Mouse (Mus musculus) heart, postnatal 10 days (tissue): ENCODE measurements around the gene Tmub1. TPM values are rescaled to one million over a fixed set of nuclear protein-coding genes. Genes with fewer than 3 reads are reported as not detected.

ENCODE experiments used
- DNase-seq, 2 experiments: peaks; one replicate each; pipeline ENCODE4 v3.0.0; 2021
- intact Hi-C: fragments of 180-260 bp; cut with DNase I; formaldehyde crosslinking; loops from one replicate; pipeline ENCODE4 v1.15.1; 2025
- total RNA-seq, 2 experiments: library from RNA; stranded (reverse); gene quantifications; 2 replicates each; pipeline ENCODE4 v1.2.3; 2021

Tmub1 gene
- total RNA-seq, 2 experiments from 2014 or later, result 9.6 to 10.7 TPM

- intact Hi-C loops, result no loop called here
- no peak for DNase-seq
Observed at GRCm38 (mm10) chr5:24455613-24456012, 8.0 kb upstream of the Tmub1 start.

GRCm38 (mm10) chr5:24455076-24455475 lies 7.4 kb upstream of the Tmub1 start:
- intact Hi-C loops, result no loop called here
- DNase-seq, result no peak

- intact Hi-C loops, result loop anchor here (2.0 kb wide), 2 partner anchors 17 to 29 kb away; no protein-coding TSS in a partner anchor
- no peak for DNase-seq
Observed at GRCm38 (mm10) chr5:24453985-24454303, 6.3 kb upstream of the Tmub1 start.

GRCm38 (mm10) chr5:24453283-24453984 lies 5.8 kb upstream of the Tmub1 start:
- intact Hi-C loops, result loop anchor here (2.0 kb wide), 2 partner anchors 17 to 29 kb away; no protein-coding TSS in a partner anchor

DNA sequence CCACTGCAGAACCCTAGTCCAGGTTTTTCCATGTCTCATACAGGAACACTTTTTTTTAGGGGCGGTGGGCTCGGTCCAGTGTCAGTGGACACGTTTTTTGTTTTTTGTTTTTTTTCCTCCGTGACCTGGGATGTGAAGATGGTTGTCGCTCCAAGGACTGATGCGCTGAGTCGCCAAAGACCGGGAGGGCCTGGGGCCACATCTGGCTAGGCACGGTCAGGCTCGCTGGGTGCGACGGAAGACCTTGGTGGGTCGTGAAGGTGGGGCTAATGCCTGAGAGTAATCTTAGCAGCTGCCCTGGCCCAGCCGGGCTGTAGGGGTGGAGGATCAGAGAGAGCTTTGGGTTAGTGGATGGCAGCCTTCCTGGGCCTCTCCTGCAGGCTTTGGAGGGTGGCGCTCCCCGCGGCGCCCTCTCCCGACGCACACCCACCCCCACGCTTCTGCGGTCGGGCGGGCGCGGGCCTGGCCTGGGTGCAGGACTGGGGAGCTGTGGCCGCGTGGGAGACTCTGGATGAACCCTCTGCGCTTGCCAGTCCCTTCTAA lies 5.1 kb upstream of the Tmub1 start:
- DNase-seq, result peak in 1 of 2 experiments; percentile 43
- intact Hi-C loops, result loop anchor here (2.0 kb wide), 2 partner anchors 18 to 28 kb away; no protein-coding TSS in a partner anchor

More at GRCm38 (mm10) chr5:24453283-24453984, 5.8 kb upstream of the Tmub1 start:
- no peak for DNase-seq

GRCm38 (mm10) chr5:24452030-24452690 lies 4.5 kb upstream of the Tmub1 start, which contains the start of gene Agap3:
TSS of gene Agap3 (plus strand) at chr5:24452177.
- peak in 1 of 2 experiments; percentile 52 for DNase-seq
- intact Hi-C loops, result loop anchor here (2.0 kb wide), 2 partner anchors 19 to 27 kb away; no protein-coding TSS in a partner anchor

DNA sequence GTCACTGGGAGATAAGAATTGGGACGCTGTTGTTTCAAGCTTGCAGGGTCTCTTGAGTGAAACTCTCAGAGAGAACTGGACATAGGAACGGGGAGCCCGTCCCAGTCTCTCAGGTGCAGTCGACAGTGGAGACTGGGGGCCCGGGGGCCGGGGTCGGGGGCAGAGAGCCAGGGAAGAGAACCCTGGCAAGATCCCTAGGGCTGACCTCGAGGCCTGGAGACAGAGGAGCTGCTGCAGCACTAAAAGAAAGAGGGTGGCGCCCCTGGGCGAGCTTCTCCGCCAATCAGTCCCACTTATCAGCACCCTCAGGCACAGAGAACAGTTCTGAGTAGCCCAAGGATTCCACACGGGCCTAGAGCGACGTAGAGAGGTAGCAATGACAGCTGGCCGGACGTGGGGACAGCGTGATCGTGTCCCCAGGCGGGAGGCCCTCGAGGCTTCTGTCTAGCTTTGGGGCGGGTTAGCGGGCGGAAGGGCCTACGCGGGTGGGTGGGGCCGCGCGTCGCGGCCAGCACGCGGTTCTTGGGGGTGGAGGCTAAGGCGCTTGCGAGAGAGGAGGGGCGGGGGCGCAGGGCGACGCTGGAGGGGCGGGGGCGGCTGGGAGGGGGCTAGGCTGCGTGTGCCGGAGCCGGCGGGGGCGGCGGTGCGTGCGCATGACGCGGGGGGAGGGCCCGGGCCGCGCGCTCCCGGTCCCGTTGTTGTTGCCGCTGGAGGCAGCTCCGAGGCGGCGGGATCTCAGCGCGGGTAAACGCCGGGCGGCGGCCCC lies 3.8 kb upstream of the Tmub1 start:
- DNase-seq, result peak; percentile 85 to 91
- intact Hi-C loops, result loop anchor here (2.0 kb wide), 2 partner anchors 19 to 27 kb away; no protein-coding TSS in a partner anchor

GRCm38 (mm10) chr5:24446630-24447029 lies 1.0 kb downstream of the Tmub1 start:
- DNase-seq, result no peak
- intact Hi-C loops, result no loop called here

DNA sequence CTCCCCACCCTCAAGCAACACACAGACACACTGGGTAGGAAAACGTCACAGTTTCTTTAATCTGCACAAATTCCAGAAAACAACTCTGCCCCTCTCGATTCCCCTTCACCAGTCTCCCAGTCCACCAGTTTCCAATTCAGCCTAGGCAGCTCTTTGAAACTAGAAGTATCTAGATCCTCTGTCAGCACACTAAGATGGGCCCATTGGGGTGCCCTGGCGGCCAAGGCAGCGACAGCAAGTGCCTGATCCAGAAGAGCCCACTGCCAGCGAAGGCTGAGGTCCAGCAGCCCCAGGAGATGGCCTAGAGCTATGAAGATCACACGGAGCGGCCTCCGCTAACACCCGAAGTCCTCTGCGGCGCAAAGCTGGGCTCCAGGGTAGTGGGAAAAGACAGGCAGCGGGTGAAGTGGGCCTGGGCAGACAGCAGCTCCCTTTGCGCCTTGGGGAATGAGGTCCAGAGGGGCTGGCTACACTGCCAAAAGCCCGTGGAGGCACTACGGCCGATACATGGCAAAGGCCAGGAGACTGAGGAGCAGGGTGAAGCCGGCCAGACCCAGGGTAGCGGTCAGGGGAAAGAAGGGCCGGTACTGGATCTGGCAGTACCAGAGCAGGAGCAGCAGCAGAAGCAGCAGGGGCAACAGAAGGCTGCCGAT lies 2.1 kb downstream of the Tmub1 start:
- intact Hi-C loops, result loop anchor here (2.0 kb wide), 1 partner anchor 19 kb away; no protein-coding TSS in a partner anchor
- DNase-seq, result no peak

DNA sequence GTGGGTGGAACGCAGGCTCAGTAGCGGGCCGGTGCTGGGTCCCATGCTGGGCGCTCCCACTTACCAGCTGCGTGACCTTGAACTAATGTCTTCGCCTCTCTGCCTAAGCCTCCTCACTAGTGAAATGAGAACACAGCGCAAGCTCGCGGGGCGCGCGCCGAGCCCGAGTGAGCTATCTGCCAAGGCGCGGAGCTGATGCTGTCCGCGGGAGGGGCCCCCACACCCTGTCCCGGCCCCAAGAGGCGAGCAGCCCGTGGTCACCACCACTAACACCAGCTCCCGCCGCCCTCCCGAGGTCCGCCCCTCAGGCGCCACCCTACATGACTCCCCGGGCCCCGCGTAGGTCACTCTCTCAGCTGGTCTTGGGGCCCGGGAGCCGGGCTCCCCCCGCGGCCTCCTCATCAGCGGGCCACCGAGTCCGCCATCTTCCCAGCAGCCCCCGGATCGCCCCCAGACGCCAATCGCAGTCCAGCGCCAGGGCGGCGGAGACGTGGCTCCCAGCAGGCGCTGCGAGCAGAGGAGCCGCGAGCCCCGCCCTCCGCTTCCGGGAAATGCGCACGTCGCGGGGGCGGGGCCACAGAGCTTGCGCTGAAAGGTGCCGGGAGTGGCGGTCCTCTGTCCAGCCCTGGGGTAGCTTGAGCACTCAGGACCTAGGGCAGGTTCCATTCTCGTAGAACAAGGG lies 2.8 kb downstream of the Tmub1 start, which contains the start of gene Fastk:
Gene Fastk, minus strand, starts transcription at position 542 of the 682 bp plus-strand sequence.
- DNase-seq, result peak; percentile 95
- intact Hi-C loops, result loop anchor here (2.0 kb wide), 1 partner anchor 18 kb away; no protein-coding TSS in a partner anchor

DNA sequence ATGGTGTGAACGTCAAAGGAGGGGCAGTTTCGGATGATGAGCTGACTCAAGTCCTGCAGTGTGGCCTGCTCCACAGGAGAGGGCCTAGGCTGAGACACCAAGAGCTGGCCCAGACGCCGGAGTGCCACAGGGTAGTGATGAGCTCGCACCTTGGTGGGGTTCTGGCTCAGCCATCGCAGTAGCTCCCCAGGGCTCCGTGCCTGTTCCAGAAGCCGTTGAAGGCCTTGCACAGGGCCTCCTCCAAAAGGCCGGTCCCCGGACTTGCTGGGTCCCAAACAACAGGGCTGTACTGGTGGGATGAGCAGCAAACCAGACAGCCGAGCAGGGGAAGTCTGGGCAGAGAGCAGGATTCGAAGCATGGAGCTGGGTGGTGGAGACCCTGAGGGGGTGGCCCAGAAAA lies 3.7 kb downstream of the Tmub1 start:
- no peak for DNase-seq
- intact Hi-C loops, result loop anchor here (2.0 kb wide), 1 partner anchor 17 kb away; no protein-coding TSS in a partner anchor

DNA sequence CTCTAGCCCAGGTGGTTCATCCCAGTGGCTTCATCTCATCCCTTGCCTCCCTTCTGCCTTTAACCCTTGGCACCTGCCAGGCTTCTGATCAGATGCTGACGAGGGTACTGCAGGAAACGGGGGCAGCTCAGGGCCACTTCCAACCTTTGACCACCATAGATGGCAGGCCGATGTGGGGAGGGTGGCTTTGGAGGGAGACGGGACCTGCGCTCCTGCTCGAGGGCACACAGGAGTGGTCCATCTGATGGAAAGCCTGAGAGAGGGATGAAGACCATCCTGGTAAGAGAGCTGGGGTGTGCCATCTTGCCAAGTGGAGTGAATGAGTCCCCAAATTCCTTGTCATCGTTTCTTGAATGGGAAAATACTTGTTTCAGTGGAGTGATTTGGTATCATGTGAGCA lies 4.5 kb downstream of the Tmub1 start:
- DNase-seq, result no peak
- intact Hi-C loops, result no loop called here

- intact Hi-C loops, result no loop called here
- DNase-seq, result no peak
Observed at GRCm38 (mm10) chr5:24442029-24442428, 5.6 kb downstream of the Tmub1 start.

- no peak for DNase-seq
- intact Hi-C loops, result no loop called here
Observed at GRCm38 (mm10) chr5:24441187-24441586, 6.5 kb downstream of the Tmub1 start.

DNA sequence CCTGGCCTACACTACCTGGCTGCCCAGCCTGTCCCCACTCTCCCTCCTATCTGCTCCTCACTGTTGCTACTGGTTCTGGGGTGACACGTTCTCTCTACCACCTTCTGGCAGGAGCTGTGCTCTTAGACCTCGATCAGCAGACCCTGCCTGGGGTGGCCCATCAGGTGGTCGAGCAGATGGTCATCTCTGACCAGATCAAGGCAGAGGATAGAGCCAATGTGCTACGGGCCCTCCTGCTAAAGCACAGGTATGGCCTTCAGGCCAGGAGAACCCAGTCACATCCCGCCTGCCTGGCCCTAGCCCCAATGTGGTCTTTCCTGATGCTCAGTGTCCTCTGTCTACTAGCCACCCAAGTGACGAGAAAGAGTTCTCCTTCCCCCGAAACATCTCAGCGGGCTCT lies 13.7 kb downstream of the Tmub1 start:
- DNase-seq, result no peak
- intact Hi-C loops, result no loop called here

DNA sequence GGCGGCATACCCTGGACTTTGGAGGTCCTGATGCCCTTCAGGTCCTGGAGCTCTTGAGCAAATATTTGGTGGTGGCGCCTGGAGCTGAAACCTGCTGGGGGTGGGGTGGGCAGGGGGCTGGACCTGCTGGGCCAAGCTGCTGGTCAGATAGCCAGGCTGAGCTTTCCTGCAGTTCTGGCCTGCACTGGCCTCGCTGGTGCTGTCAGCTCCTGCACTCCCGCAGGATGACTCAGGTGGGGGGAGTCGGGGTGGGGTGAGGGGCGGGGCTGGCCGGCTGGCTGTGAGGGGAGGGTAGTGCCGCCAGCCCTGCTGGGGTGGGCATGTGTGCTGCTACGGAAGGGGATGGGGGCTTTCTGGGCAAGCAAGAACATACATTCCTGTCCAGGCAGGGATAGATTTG lies 19.1 kb downstream of the Tmub1 start:
- intact Hi-C loops, result no loop called here
- no peak for DNase-seq

DNA sequence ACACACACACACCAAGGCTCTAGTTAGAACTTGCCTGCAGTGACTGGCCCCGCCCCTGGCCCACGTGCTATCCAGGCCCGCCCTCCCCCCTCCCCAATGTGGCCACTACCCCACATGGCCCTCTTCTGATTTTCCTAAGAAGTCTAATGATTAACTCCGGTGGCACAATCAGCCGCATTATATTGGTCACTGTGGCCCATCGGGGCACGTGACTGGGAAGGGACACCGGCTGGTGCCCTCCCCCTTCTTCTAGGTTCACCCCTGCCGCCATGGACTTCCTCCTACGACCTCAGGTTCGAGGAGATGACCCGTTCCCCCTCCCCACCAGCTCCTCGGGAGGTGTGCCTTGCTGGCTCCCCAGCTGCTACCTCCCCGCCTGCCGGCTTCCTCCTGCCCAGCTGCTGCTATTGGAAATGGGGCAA lies 19.7 kb downstream of the Tmub1 start:
- intact Hi-C loops, result loop anchor here (2.0 kb wide), 2 partner anchors 17 to 43 kb away; partner anchors contain the start of gene Fastk

GRCm38 (mm10) chr5:24427285-24427633 lies 20.4 kb downstream of the Tmub1 start:
- intact Hi-C loops, result loop anchor here (2.0 kb wide), 2 partner anchors 18 to 44 kb away; partner anchors contain the start of gene Fastk
- DNase-seq, result no peak

More for the DNA sequence above, 19.7 kb downstream of the Tmub1 start:
- DNase-seq, result no peak

- DNase-seq, result no peak
- intact Hi-C loops, result loop anchor here (2.0 kb wide), 2 partner anchors 18 to 44 kb away; partner anchors contain the start of gene Fastk
Observed at GRCm38 (mm10) chr5:24426556-24427284, 20.9 kb downstream of the Tmub1 start.
